22 mouse cellular contexts compared by ENCODE assay signal in the genomic region with DNA sequence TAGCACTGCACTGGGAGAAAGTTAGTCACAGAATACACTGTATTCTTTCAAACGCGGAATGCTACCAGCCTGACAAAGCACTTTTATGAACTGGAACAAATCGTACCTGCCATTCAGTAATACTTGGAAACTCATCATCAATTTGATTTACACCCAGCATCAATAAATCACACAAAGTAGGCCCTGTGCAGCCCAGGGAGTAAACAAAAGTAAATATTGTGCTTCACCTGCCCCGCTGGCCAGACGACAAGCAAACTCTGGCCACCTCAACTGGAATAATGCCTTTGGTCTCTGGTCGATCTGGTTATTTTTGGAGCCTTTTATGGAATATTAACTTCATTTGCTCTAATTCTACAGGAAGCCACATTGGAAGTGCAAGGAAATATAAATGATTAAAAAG. TPM values are rescaled to one million over a fixed set of nuclear protein-coding genes. Genes with fewer than 3 reads are reported as not detected.
A peak's percentile ranks its signal among the peaks of the same experiment; 100 is the strongest.
DNase-seq lines count a peak whose midpoint lies in the region; ATAC-seq and TF ChIP-seq lines count a peak whose summit lies in the region.
"Had no signal": no experiment of that assay in that cellular context is flagged by ENCODE, and none has a peak within 500 bp of the region (broad histone marks: within the 10 kb centered on the region; RNA-seq: fewer than 3 reads in every experiment).

No protein-coding gene starts in this region.

- H3K27me3 ChIP-seq in kidney, postnatal 0 days (ENCODE audit: insufficient read depth, low read length) = no peaks in the 10 kb centered on the region
- H3K27me3 ChIP-seq in kidney, embryonic 14.5 days (ENCODE audit: control insufficient read depth, insufficient read depth, low read length) = no peaks in the 10 kb centered on the region
- no peaks in the 10 kb centered on the region for H3K27me3 ChIP-seq in neural tube, embryonic 12.5 days (replicated peaks)
- H3K27me3 ChIP-seq in neural tube, embryonic 15.5 days (replicated peaks) = peaks cover 18% of the 10 kb centered on the region
- H3K27me3 ChIP-seq: embryonic facial prominence, embryonic 15.5 days; hindbrain, embryonic 12.5 days had no signal

- no peak overlapping the region for H3K9ac ChIP-seq in kidney, postnatal 0 days (ENCODE audit: low read depth, low read length)
- H3K9ac ChIP-seq in kidney, embryonic 14.5 days (ENCODE audit: low read depth, low read length) = no peak overlapping the region
- no peak overlapping the region for H3K9ac ChIP-seq in neural tube, embryonic 12.5 days
- H3K9ac ChIP-seq in neural tube, embryonic 15.5 days (replicated peaks) = no peak overlapping the region
- H3K9ac ChIP-seq: embryonic facial prominence, embryonic 12.5 days; embryonic facial prominence, embryonic 15.5 days; forebrain, postnatal 0 days; hindbrain, embryonic 12.5 days had no signal

- H3K4me2 ChIP-seq in kidney, postnatal 0 days (ENCODE audit: low read length) = no peak overlapping the region
- no peak overlapping the region for H3K4me2 ChIP-seq in kidney, embryonic 14.5 days (replicated peaks; ENCODE audit: low read depth, low read length)
- 0 out of 2 replicates have a peak overlapping the region, but pooled peaks have one; percentile 14 for H3K4me2 ChIP-seq in neural tube, embryonic 12.5 days (replicated peaks)
- no peak overlapping the region for H3K4me2 ChIP-seq in neural tube, embryonic 15.5 days
- H3K4me2 ChIP-seq: embryonic facial prominence, embryonic 12.5 days; embryonic facial prominence, embryonic 15.5 days; heart, embryonic 11.5 days; hindbrain, embryonic 12.5 days had no signal

- 16% methylated on average over 6 of the region's 6 CpGs for WGBS in kidney, postnatal 0 days
- 25% methylated on average over 6 of the region's 6 CpGs for WGBS in kidney, embryonic 14.5 days
- 16% methylated on average over 6 of the region's 6 CpGs for WGBS in neural tube, embryonic 12.5 days
- 19% methylated on average over 6 of the region's 6 CpGs for WGBS in neural tube, embryonic 15.5 days

- no peak for ATAC-seq in kidney, postnatal 0 days (replicated peaks; ENCODE audit: low FRiP score, low read depth)
- ATAC-seq in kidney, embryonic 14.5 days (ENCODE audit: low FRiP score, low TSS enrichment) = no peak
- no peak for ATAC-seq in neural tube, embryonic 12.5 days (ENCODE audit: low FRiP score, low read depth)
- no peak for ATAC-seq in neural tube, embryonic 15.5 days (ENCODE audit: low FRiP score)
- ATAC-seq: CD4-positive, CD25-positive, alpha-beta regulatory T cell, adult 4 months; forebrain, embryonic 14.5 days; forebrain, postnatal 0 days had no signal

- no peak overlapping the region for H3K4me3 ChIP-seq in kidney, postnatal 0 days (replicated peaks; ENCODE audit: low read depth, low read length)
- H3K4me3 ChIP-seq in kidney, embryonic 14.5 days (ENCODE audit: low read length) = no peak overlapping the region
- H3K4me3 ChIP-seq in neural tube, embryonic 12.5 days = no peak overlapping the region
- no peak overlapping the region for H3K4me3 ChIP-seq in neural tube, embryonic 15.5 days (replicated peaks)
- H3K4me3 ChIP-seq: embryonic facial prominence, embryonic 12.5 days; embryonic facial prominence, embryonic 15.5 days; gastrocnemius, adult 2 months; hindbrain, embryonic 12.5 days had no signal

- TF ChIP-seq CTCF in kidney, postnatal 0 days (IDR thresholded peaks at IDR 0.05; ENCODE audit: low read depth) = no peak

- peak overlapping the region; percentile 74 for H3K27ac ChIP-seq in kidney, postnatal 0 days
- H3K27ac ChIP-seq in kidney, embryonic 14.5 days (ENCODE audit: low read depth, low read length) = no peak overlapping the region
- H3K27ac ChIP-seq in neural tube, embryonic 12.5 days = no peak overlapping the region
- H3K27ac ChIP-seq in neural tube, embryonic 15.5 days (replicated peaks) = no peak overlapping the region
- H3K27ac ChIP-seq: embryonic facial prominence, embryonic 12.5 days; embryonic facial prominence, embryonic 15.5 days; gastrocnemius, adult 2 months; hindbrain, embryonic 12.5 days had no signal

- 0 out of 2 replicates have a peak, but pooled peaks cover 4% of the 10 kb centered on the region for H3K36me3 ChIP-seq in kidney, postnatal 0 days (ENCODE audit: insufficient read depth, low read length)
- no peaks in the 10 kb centered on the region for H3K36me3 ChIP-seq in kidney, embryonic 14.5 days (ENCODE audit: control insufficient read depth, insufficient read depth, low read length)
- H3K36me3 ChIP-seq in neural tube, embryonic 12.5 days = no peaks in the 10 kb centered on the region
- H3K36me3 ChIP-seq in neural tube, embryonic 15.5 days = no peaks in the 10 kb centered on the region
- H3K36me3 ChIP-seq: embryonic facial prominence, embryonic 12.5 days; hindbrain, embryonic 12.5 days had no signal

- H3K9me3 ChIP-seq in kidney, postnatal 0 days (replicated peaks; ENCODE audit: low read length) = no peaks in the 10 kb centered on the region
- H3K9me3 ChIP-seq in kidney, embryonic 14.5 days (ENCODE audit: control insufficient read depth, low read length) = no peaks in the 10 kb centered on the region
- no peaks in the 10 kb centered on the region for H3K9me3 ChIP-seq in neural tube, embryonic 12.5 days
- no peaks in the 10 kb centered on the region for H3K9me3 ChIP-seq in neural tube, embryonic 15.5 days (replicated peaks)
- H3K9me3 ChIP-seq: embryonic facial prominence, embryonic 12.5 days; embryonic facial prominence, embryonic 15.5 days; hindbrain, embryonic 12.5 days had no signal

- H3K4me1 ChIP-seq in kidney, postnatal 0 days (replicated peaks; ENCODE audit: insufficient read depth, low read length) = peaks cover 15% of the 10 kb centered on the region
- H3K4me1 ChIP-seq in kidney, embryonic 14.5 days (ENCODE audit: control insufficient read depth, insufficient read depth, low read length) = peaks cover 32% of the 10 kb centered on the region
- peaks cover 10% of the 10 kb centered on the region; the same call in 1 of the 2 replicates for H3K4me1 ChIP-seq in neural tube, embryonic 12.5 days
- H3K4me1 ChIP-seq in neural tube, embryonic 15.5 days = no peaks in the 10 kb centered on the region
- H3K4me1 ChIP-seq: embryonic facial prominence, embryonic 12.5 days; hindbrain, embryonic 12.5 days had no signal

- peak; percentile 57 for DNase-seq in kidney, adult 9 months
- DNase-seq in kidney, postnatal 4 days = no peak
- no peak for DNase-seq in kidney, postnatal 0 days (ENCODE audit: low spot score)
- DNase-seq: adrenal gland, adult 2 months; adrenal gland, postnatal 14 days; cerebellum, adult 11 months; cerebellum, adult 2 months; cerebellum, adult 9-11 months; cerebellum, postnatal 25 days; forebrain, postnatal 0 days; gastrocnemius, adult 2 months; gastrocnemius, postnatal 14 days; heart, adult 11 months had no signal

RNA-seq across cellular contexts. Expression of gene Glis3, which starts 23.0 kb away (rescaled TPM):
- 6.0 and 7.1 TPM in 2 replicates for polyA plus RNA-seq in kidney, postnatal 0 days (2015; fragmentation: Nextera tagmentation; extraction: Ambion mirVana)
- polyA plus RNA-seq in kidney, embryonic 14.5 days (2014; fragmentation: Nextera tagmentation; extraction: Ambion mirVana) = 7.1 and 7.9 TPM in 2 replicates
- 1.4 and 1.7 TPM in 2 replicates for polyA plus RNA-seq in neural tube, embryonic 12.5 days (2016; fragmentation: Nextera tagmentation; extraction: Ambion mirVana)
- 1.8 and 2.5 TPM in 2 replicates for polyA plus RNA-seq in neural tube, embryonic 15.5 days (2015; fragmentation: Nextera tagmentation; extraction: Ambion mirVana)
